Mouse (Mus musculus): ENCODE measurements around the gene Grb2.
"Not testable (repeated sequence)": the region's sequence is repeated elsewhere in the genome, so short reads cannot be mapped to it uniquely, and the experiment has no call there.

Gene Grb2

GRCm38 (mm10) chr11:115647459-115647858 is 60.9 kb downstream of the Grb2 start:
- peak; percentile 84 for DNase-seq (ENCODE audit: low read depth, low spot score)

GRCm38 (mm10) chr11:115646439-115646838 is 62.0 kb downstream of the Grb2 start:
- DNase-seq (ENCODE audit: low read depth, low spot score): peak; percentile 69

- not testable (repeated sequence) for DNase-seq (ENCODE audit: low read depth, low spot score)
These were observed 62.9 kb downstream of the Grb2 start for GRCm38 (mm10) chr11:115645498-115645897.

- no peak for DNase-seq (ENCODE audit: low read depth, low spot score)
These were observed 64.1 kb downstream of the Grb2 start for GRCm38 (mm10) chr11:115644308-115644707.

GRCm38 (mm10) chr11:115643265-115643664 is 65.1 kb downstream of the Grb2 start:
- peak; percentile 87 for DNase-seq (ENCODE audit: low read depth, low spot score)

GRCm38 (mm10) chr11:115642705-115643104 is 65.7 kb downstream of the Grb2 start:
- no peak for DNase-seq (ENCODE audit: low read depth, low spot score)

- peak; percentile 29 for DNase-seq (ENCODE audit: low read depth, low spot score)
These were observed 66.7 kb downstream of the Grb2 start for GRCm38 (mm10) chr11:115641664-115642036.

GRCm38 (mm10) chr11:115640978-115641663 is 67.3 kb downstream of the Grb2 start:
- DNase-seq (ENCODE audit: low read depth, low spot score): peak; percentile 94

GRCm38 (mm10) chr11:115640311-115640828 is 68.0 kb downstream of the Grb2 start:
- DNase-seq (ENCODE audit: low read depth, low spot score): peak; percentile 38

GRCm38 (mm10) chr11:115639540-115639939 is 68.9 kb downstream of the Grb2 start:
- DNase-seq (ENCODE audit: low read depth, low spot score): no peak

GRCm38 (mm10) chr11:115638498-115639409 is 69.6 kb downstream of the Grb2 start:
- DNase-seq (ENCODE audit: low read depth, low spot score): peak; percentile 49

- DNase-seq (ENCODE audit: low read depth, low spot score): no peak
These were observed 71.4 kb downstream of the Grb2 start for GRCm38 (mm10) chr11:115636960-115637359.

- DNase-seq (ENCODE audit: low read depth, low spot score): no peak
These were observed 72.9 kb downstream of the Grb2 start for GRCm38 (mm10) chr11:115635484-115635883.

GRCm38 (mm10) chr11:115635041-115635440 is 73.4 kb downstream of the Grb2 start:
- DNase-seq (ENCODE audit: low read depth, low spot score): no peak

- no peak for DNase-seq (ENCODE audit: low read depth, low spot score)
These were observed 74.3 kb downstream of the Grb2 start for GRCm38 (mm10) chr11:115634109-115634508.

GRCm38 (mm10) chr11:115632862-115633261 is 75.5 kb downstream of the Grb2 start:
- peak; percentile 40 for DNase-seq (ENCODE audit: low read depth, low spot score)

GRCm38 (mm10) chr11:115632247-115632646 is 76.2 kb downstream of the Grb2 start:
- peak; percentile 76 for DNase-seq (ENCODE audit: low read depth, low spot score)

- peak; percentile 53 for DNase-seq (ENCODE audit: low read depth, low spot score)
These were observed 76.9 kb downstream of the Grb2 start for GRCm38 (mm10) chr11:115631505-115631890.

GRCm38 (mm10) chr11:115630532-115631504 is 77.6 kb downstream of the Grb2 start:
- DNase-seq (ENCODE audit: low read depth, low spot score): peak; percentile 92

GRCm38 (mm10) chr11:115629734-115630531 is 78.5 kb downstream of the Grb2 start:
- DNase-seq (ENCODE audit: low read depth, low spot score): peak; percentile 88
